Mouse (Mus musculus) lung, embryonic 14.5 days (tissue): ENCODE data around the gene Spic. TPM values are rescaled to one million over a fixed set of nuclear protein-coding genes. Genes with fewer than 3 reads are reported as not detected.

Experiments used
- ATAC-seq: fragments of 200-750 bp; cut with Nextera tagmentation; 2 replicates; pipeline ENCODE4 v1.8.0; 2017; ENCODE audit warnings: mild to moderate bottlenecking, moderate TSS enrichment, moderate library complexity; ENCODE audit not compliant: insufficient read depth
- DNase-seq: peaks from one replicate; pipeline ENCODE4 v3.0.0-alpha.2; 2015
- H3K27ac ChIP-seq: fragments of 300-500 bp; sonication (generic); 2 replicates; pipeline ENCODE4 v1.5.1; 2014; ENCODE audit warnings: low read depth, mild to moderate bottlenecking, moderate library complexity
- H3K27me3 ChIP-seq: fragments of 300-500 bp; sonication (generic); 2 replicates; pipeline ENCODE4 v1.6.1; 2014; ENCODE audit warnings: low read length, control low read depth; ENCODE audit not compliant: insufficient read depth
- H3K36me3 ChIP-seq: fragments of 300-500 bp; sonication (generic); 2 replicates; pipeline ENCODE4 v1.6.1; 2014; ENCODE audit warnings: control low read depth; ENCODE audit not compliant: insufficient read depth
- H3K4me1 ChIP-seq: fragments of 300-500 bp; sonication (generic); 2 replicates; pipeline ENCODE4 v1.6.1; 2014; ENCODE audit warnings: antibody characterized with exemption, control low read depth; ENCODE audit not compliant: insufficient read depth
- H3K4me2 ChIP-seq: fragments of 300-500 bp; sonication (generic); 2 replicates; pipeline ENCODE4 v1.6.1; 2014; ENCODE audit warnings: mild to moderate bottlenecking
- H3K4me3 ChIP-seq: fragments of 300-500 bp; sonication (generic); 2 replicates; pipeline ENCODE4 v1.5.1; 2014; ENCODE audit warnings: low read depth, low read length
- H3K9ac ChIP-seq: fragments of 300-500 bp; sonication (generic); 2 replicates; pipeline ENCODE4 v1.6.1; 2014
- H3K9me3 ChIP-seq: fragments of 300-500 bp; sonication (generic); 2 replicates; pipeline ENCODE4 v1.6.1; 2016; ENCODE audit warnings: low read depth, low read length, control low read depth
- CTCF ChIP-seq: IDR thresholded peaks from 2 replicates; pipeline ENCODE4 v1.5.1; 2016; ENCODE audit warnings: antibody characterized with exemption, low read depth
- WGBS: fragments of 180-500 bp; shearing (Covaris S2); extraction: QIAGEN DNeasy Blood & Tissue Kit; methylation state at CpG from one replicate; pipeline ENCODE4 v1.1.7; 2014; 5-methylcytosine and 5-hydroxymethylcytosine counted together
- polyA plus RNA-seq: library from polyadenylated mRNA; unstranded; fragments of >200 nt; fragmentation: Nextera tagmentation; extraction: Ambion mirVana; gene quantifications from 2 replicates; pipeline ENCODE4 v1.2.1, GENCODE M21; 2014

The Spic gene
- not detected in 2 replicates for polyA plus RNA-seq

DNA sequence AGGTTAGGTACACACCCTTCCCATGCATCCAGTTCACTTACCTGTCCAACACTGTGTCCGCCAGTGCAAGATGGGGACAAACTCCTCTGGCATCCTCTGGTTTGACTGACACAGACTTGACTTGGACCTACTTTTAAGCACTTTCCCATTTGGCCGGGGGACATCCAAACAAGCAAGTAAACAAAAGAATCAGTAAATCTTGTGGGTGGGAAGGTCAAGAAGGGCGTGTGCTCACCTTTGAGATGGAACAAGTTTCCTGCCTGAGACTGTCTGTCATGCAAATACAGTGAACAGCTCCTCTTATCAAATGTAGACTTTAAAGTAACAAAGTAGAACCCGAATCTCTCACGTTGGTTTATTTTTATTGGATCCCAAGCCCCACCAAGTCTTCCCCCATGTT lies at the start of gene Spic:
TSS of gene Spic (minus strand) at position 91 of the 400 bp plus-strand sequence.
- no peak within 1 kb of the TSS for H3K9ac ChIP-seq
- no peaks in the 10 kb centered on the region for H3K36me3 ChIP-seq
- H3K27me3 ChIP-seq: no peaks in the 10 kb centered on the region
- H3K9me3 ChIP-seq: no peaks in the 10 kb centered on the region
- ATAC-seq: no peak
- 65% methylated on average over 5 of the region's 5 CpGs for WGBS
- H3K4me3 ChIP-seq: no peak within 1 kb of the TSS
- no peak within 1 kb of the TSS for H3K4me2 ChIP-seq
- H3K4me1 ChIP-seq: no peaks in the 10 kb centered on the region
- no peak within 1 kb of the TSS for H3K27ac ChIP-seq
- no peak for DNase-seq
- no peak for TF ChIP-seq CTCF

- TF ChIP-seq CTCF: no peak
- H3K4me3 ChIP-seq: peak overlapping the region; percentile 76
- peaks cover 5% of the 10 kb centered on the region; the same call in 1 of the 2 replicates for H3K4me1 ChIP-seq
- H3K27ac ChIP-seq: no peak overlapping the region
- peak; percentile 24 for DNase-seq
- H3K27me3 ChIP-seq: no peaks in the 10 kb centered on the region
- ATAC-seq: no peak
- 7% methylated on average over 6 of the region's 6 CpGs for WGBS
- peak overlapping the region; percentile 97 for H3K9ac ChIP-seq
- H3K9me3 ChIP-seq: no peaks in the 10 kb centered on the region
- H3K36me3 ChIP-seq: peaks cover 16% of the 10 kb centered on the region
- H3K4me2 ChIP-seq: peak overlapping the region; percentile 84
These were observed 47.5 kb upstream of the Spic start for GRCm38 (mm10) chr10:88732309-88732622.

DNA sequence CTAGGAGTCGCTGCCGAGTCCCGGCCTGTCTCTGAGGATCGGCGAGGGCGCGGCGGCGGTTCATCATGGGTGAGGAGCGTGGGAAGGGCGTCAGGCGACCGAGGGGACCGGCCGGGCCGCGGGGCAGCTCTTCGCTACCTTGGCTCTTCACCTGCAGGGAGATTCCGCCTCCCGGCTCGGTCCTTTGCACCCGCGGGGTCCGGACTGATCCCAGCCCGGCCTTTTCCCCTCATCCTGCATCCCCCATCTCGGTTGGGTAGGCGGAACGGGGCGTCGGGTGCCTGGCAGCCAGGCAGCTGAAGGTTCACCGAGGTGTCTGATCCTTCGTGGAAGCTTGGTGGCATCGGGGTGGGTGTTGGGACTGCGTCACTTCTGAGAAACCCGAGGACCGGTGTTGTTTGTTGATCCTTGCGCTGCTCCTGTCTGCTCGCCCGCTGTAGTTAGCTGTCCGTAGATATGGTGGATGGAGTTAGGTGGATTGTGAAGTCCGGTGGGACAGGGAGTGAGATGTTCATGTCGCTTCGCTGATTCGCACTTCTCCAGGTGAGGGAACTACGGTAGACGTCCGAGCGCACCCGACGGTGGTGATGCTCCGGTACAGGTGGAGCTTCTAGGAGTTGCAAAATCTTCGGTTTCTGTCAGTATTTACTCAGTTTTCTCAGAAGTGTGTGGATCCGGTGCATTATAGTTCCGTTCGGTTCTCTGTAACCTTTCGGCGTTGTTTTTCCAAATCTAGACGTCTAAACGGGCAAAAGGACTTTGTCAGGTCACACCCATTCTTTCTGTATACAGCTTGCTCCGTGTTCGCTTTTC lies 46.9 kb upstream of the Spic start:
- peak overlapping the region; percentile 97 for H3K9ac ChIP-seq
- peak; percentile 26; the same call in 1 of the 2 replicates for TF ChIP-seq CTCF
- WGBS: under 1% methylated on average over 59 of the region's 61 CpGs
- H3K4me2 ChIP-seq: peak overlapping the region; percentile 84
- H3K27ac ChIP-seq: peak overlapping the region; percentile 89
- no peaks in the 10 kb centered on the region for H3K9me3 ChIP-seq
- ATAC-seq (peak; percentile 57), DNase-seq (peak; percentile 35)
- peak overlapping the region; percentile 76 for H3K4me3 ChIP-seq
- H3K27me3 ChIP-seq: no peaks in the 10 kb centered on the region
- H3K4me1 ChIP-seq: peaks cover 5% of the 10 kb centered on the region; the same call in 1 of the 2 replicates
- peaks cover 11% of the 10 kb centered on the region for H3K36me3 ChIP-seq

DNA sequence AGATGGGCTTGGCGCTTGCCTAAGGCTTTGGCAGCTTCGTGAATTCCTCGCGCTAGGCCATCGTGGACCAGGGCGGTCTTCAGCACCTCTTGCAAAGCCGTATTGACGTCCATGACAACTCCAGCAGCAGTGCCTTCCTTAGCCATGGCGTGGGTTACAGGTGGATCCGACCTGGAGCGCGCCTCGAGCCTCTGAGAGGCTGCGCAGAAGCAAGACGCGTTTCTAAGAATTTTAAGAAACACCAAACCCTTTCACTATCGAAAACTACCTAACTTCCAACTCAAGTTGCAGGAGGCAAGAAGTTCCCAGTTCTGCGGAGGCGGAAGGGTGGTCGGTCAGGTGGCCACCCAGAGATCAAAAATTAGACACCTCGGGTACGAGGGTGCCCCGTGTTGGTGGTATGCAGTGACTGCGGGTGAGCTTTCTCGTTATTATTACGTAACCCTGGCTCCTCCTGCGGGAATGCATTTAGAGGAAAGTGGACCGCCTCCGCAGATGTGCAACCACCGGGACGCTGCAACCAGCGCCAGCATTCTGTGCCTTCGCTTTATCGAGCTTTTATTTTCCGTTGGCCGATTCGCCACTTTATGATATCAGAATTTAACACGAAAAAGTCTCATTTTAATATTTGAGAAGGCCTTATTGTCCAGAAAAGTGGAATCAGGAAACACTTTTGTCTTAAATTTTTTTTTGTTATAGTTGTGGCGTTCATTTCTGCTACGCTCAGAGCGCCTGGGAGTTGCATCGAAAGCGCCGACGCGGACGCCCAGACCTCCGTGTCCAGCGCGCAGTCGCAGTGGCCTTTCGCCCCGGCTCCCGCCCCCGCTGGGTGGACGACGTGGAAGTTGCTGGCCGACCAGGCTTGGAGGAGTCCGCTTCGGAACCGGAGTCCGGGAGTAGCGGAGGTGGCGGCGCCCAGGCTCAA lies 46.0 kb upstream of the Spic start, which contains the start of gene Arl1:
TSS of gene Arl1 (plus strand) at position 288 of the 925 bp plus-strand sequence.
- ATAC-seq (peak; percentile 96), DNase-seq (peak; percentile 95)
- H3K36me3 ChIP-seq: peaks cover 6% of the 10 kb centered on the region
- H3K4me2 ChIP-seq: peak within 1 kb of the TSS; percentile 84
- under 1% methylated on average over 65 of the region's 65 CpGs for WGBS
- TF ChIP-seq CTCF: peak; percentile 34; the same call in 1 of the 2 replicates
- H3K9me3 ChIP-seq: no peaks in the 10 kb centered on the region
- H3K27me3 ChIP-seq: no peaks in the 10 kb centered on the region
- H3K4me1 ChIP-seq: peaks cover 5% of the 10 kb centered on the region; the same call in 1 of the 2 replicates
- peak within 1 kb of the TSS; percentile 89 for H3K27ac ChIP-seq
- peak within 1 kb of the TSS; percentile 97 for H3K9ac ChIP-seq
- H3K4me3 ChIP-seq: peak within 1 kb of the TSS; percentile 76

DNA sequence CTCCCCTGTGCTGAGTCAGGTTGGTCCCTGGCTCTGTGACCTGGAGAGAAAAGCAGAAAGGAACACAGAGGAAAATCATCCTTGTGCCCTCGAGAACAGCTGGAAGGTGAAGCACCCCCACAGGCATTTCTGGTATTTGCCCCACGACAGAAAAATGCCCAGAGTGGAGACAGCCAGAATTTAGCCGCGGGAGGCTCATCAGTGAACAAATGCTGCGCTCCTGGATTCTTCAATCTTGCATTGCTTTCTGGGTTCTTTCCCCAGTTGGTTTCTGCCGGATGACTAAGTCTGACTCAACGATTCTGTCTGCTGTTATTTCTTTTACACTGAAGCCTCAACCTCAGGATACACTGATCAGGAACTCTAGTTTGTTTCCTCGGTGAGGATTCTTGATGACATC lies 43.4 kb upstream of the Spic start:
- 63% methylated on average over 8 of the region's 8 CpGs for WGBS
- H3K4me2 ChIP-seq: no peak overlapping the region

DNA sequence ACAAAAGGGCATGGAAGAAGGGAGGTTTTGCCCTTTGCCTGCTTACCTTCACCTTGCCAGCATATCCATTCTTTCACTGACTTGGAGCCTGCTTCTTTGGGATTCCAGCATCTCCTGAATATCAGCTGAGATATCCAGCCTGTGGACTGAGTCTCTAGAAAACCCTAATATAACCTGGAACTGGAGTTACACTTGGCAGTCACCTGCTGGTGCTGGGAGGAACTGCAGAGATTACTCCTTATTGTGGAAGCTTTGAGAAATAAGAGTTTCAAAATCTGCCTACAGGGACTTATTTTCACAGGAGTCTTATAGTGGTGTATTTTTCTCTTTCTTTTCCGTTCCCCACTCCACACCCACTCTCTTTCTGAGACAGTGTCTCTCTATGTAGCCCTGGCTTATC lies 42.3 kb upstream of the Spic start:
- no peak overlapping the region for H3K4me3 ChIP-seq
- H3K4me2 ChIP-seq: no peak overlapping the region
- no peaks in the 10 kb centered on the region for H3K36me3 ChIP-seq
- DNase-seq (peak; percentile 80), ATAC-seq (no peak)
- 35% methylated on average over 1 of the region's 1 CpGs for WGBS
- no peak overlapping the region for H3K9ac ChIP-seq
- no peak overlapping the region for H3K27ac ChIP-seq
- H3K27me3 ChIP-seq: no peaks in the 10 kb centered on the region
- peak; percentile 70 for TF ChIP-seq CTCF
- H3K9me3 ChIP-seq: no peaks in the 10 kb centered on the region
- peaks cover under 1% of the 10 kb centered on the region; the same call in 1 of the 2 replicates for H3K4me1 ChIP-seq

More for the DNA sequence above, 43.4 kb upstream of the Spic start:
- no peak overlapping the region for H3K9ac ChIP-seq
- TF ChIP-seq CTCF: no peak
- no peaks in the 10 kb centered on the region for H3K36me3 ChIP-seq
- ATAC-seq (no peak), DNase-seq (no peak)
- H3K27me3 ChIP-seq: no peaks in the 10 kb centered on the region
- no peaks in the 10 kb centered on the region for H3K9me3 ChIP-seq
- H3K4me3 ChIP-seq: no peak overlapping the region
- H3K4me1 ChIP-seq: peaks cover 5% of the 10 kb centered on the region; the same call in 1 of the 2 replicates
- H3K27ac ChIP-seq: no peak overlapping the region
